Mouse (Mus musculus): ENCODE measurements at regions not wholly inside any gene's neighbourhood (a gene's known extent, or its start where the extent isn't known, plus 50 kb on each side); places are given as distances from the start of the nearest gene placed in this dataset.
"Not testable (repeated sequence)": the region's sequence is repeated elsewhere in the genome, so short reads cannot be mapped to it uniquely, and the experiment has no call there.

GRCm38 (mm10) chr12:21899109-21899508, 481.7 kb upstream of the Ywhaq start:
- peak; percentile 4 for DNase-seq
- intact Hi-C loops (cut with DNase I); H3K27ac ChIP-seq; H3K4me3 ChIP-seq: not testable (repeated sequence)

Data from gastrocnemius, adult 2 months (tissue).